Comparison of ENCODE assay signal across 8 mouse cellular contexts in genomic region chr11:95824877-95825243, GRCm38 (mm10). TPM values are rescaled to one million over a fixed set of nuclear protein-coding genes. Genes with fewer than 3 reads are reported as not detected.
DNase-seq lines count a peak whose midpoint lies in the region; ATAC-seq and TF ChIP-seq lines count a peak whose summit lies in the region.

No protein-coding gene starts in this region.

- H3K27me3 ChIP-seq in hindbrain, embryonic 15.5 days = peaks cover 57% of the 10 kb centered on the region
- peaks cover 48% of the 10 kb centered on the region for H3K27me3 ChIP-seq in limb, embryonic 14.5 days (ENCODE audit: control insufficient read depth, insufficient read depth, low read length)
- H3K27me3 ChIP-seq in midbrain, embryonic 14.5 days (ENCODE audit: control insufficient read depth, insufficient read depth, low read length) = peaks cover 59% of the 10 kb centered on the region

- no peaks in the 10 kb centered on the region for H3K36me3 ChIP-seq in hindbrain, embryonic 15.5 days
- no peaks in the 10 kb centered on the region for H3K36me3 ChIP-seq in limb, embryonic 14.5 days (ENCODE audit: control insufficient read depth, insufficient read depth, low read length)
- H3K36me3 ChIP-seq in midbrain, embryonic 14.5 days (ENCODE audit: control insufficient read depth, insufficient read depth, low read length) = no peaks in the 10 kb centered on the region

- no peak for TF ChIP-seq POLR2A in limb, embryonic 14.5 days (IDR thresholded peaks at IDR 0.05; ENCODE audit: borderline replicate concordance, extremely low read depth, insufficient read depth, insufficient read length)

- H3K4me2 ChIP-seq in hindbrain, embryonic 15.5 days = peak overlapping the region; percentile 99
- peak overlapping the region; percentile 98 for H3K4me2 ChIP-seq in limb, embryonic 14.5 days (replicated peaks; ENCODE audit: low read depth, low read length, severe bottlenecking)
- peak overlapping the region; percentile 99 for H3K4me2 ChIP-seq in midbrain, embryonic 14.5 days (ENCODE audit: low read length)

- peaks cover 13% of the 10 kb centered on the region for H3K4me1 ChIP-seq in hindbrain, embryonic 15.5 days (replicated peaks)
- peaks cover 7% of the 10 kb centered on the region for H3K4me1 ChIP-seq in limb, embryonic 14.5 days (ENCODE audit: control insufficient read depth, insufficient read depth, low read length)
- H3K4me1 ChIP-seq in midbrain, embryonic 14.5 days (ENCODE audit: control insufficient read depth, insufficient read depth, low read length) = no peaks in the 10 kb centered on the region

- no peaks in the 10 kb centered on the region for H3K9me3 ChIP-seq in hindbrain, embryonic 15.5 days
- no peaks in the 10 kb centered on the region for H3K9me3 ChIP-seq in limb, embryonic 14.5 days (ENCODE audit: control insufficient read depth, low read length)
- H3K9me3 ChIP-seq in midbrain, embryonic 14.5 days (ENCODE audit: control insufficient read depth, low read length) = no peaks in the 10 kb centered on the region

- H3K9ac ChIP-seq in hindbrain, embryonic 15.5 days = peak overlapping the region; percentile 68
- H3K9ac ChIP-seq in limb, embryonic 14.5 days (ENCODE audit: low read depth, low read length, severe bottlenecking) = peak overlapping the region; percentile 47; the same call in 1 of the 2 replicates
- H3K9ac ChIP-seq in midbrain, embryonic 14.5 days (replicated peaks; ENCODE audit: low read length) = peak overlapping the region; percentile 69

- peak; percentile 77 to 86 for DNase-seq in adrenal gland, adult (ENCODE audit: inconsistent age in 2 of 2, low spot score in 1 of 2)
- no peak for DNase-seq in adrenal gland, postnatal 4 days (ENCODE audit: low spot score in 2 of 2)
- DNase-seq in cerebellum, adult 9-10 months = peak; percentile 83
- peak; percentile 88 for DNase-seq in gastrocnemius, postnatal 10 days
- no peak for DNase-seq in limb, embryonic 14.5 days (ENCODE audit: low spot score)
- DNase-seq in midbrain, embryonic 14.5 days = peak; percentile 15
- peak; percentile 65 for DNase-seq in thymus, postnatal 14 days

- 0% methylated on average over 8 of the region's 11 CpGs for WGBS in hindbrain, embryonic 15.5 days
- 4% methylated on average over 11 of the region's 11 CpGs for WGBS in limb, embryonic 14.5 days
- WGBS in midbrain, embryonic 14.5 days = 3% methylated on average over 11 of the region's 11 CpGs

- peak; percentile 55; the same call in 1 of the 2 replicates for ATAC-seq in hindbrain, embryonic 15.5 days (ENCODE audit: low FRiP score, low read depth)
- ATAC-seq in limb, embryonic 14.5 days (ENCODE audit: low FRiP score, low read depth) = no peak; the same call in 1 of the 2 replicates
- no peak for ATAC-seq in midbrain, embryonic 14.5 days (ENCODE audit: low FRiP score, low TSS enrichment)

- H3K27ac ChIP-seq in hindbrain, embryonic 15.5 days (replicated peaks) = no peak overlapping the region
- H3K27ac ChIP-seq in limb, embryonic 14.5 days (replicated peaks; ENCODE audit: low read depth, low read length) = no peak overlapping the region
- no peak overlapping the region for H3K27ac ChIP-seq in midbrain, embryonic 14.5 days (replicated peaks; ENCODE audit: low read depth, low read length)

- peak overlapping the region; percentile 66 for H3K4me3 ChIP-seq in hindbrain, embryonic 15.5 days
- peak overlapping the region; percentile 66 for H3K4me3 ChIP-seq in limb, embryonic 14.5 days (replicated peaks; ENCODE audit: low read length)
- H3K4me3 ChIP-seq in midbrain, embryonic 14.5 days (replicated peaks; ENCODE audit: low read depth, low read length) = peak overlapping the region; percentile 68

RNA-seq across cellular contexts. Expression of gene Phospho1, which starts 0.6 kb away (rescaled TPM):
- total RNA-seq in adrenal gland, postnatal 4 days (2021) = 10 to 100 TPM; 25.5 to 26.0 TPM
- total RNA-seq in gastrocnemius, postnatal 10 days (2021) = 100 to 1,000 TPM; 131 to 134 TPM
- 0.44 and 0.81 TPM in 2 replicates for polyA plus RNA-seq in hindbrain, embryonic 15.5 days (2015; fragmentation: Nextera tagmentation; extraction: Ambion mirVana)
- 35.5 and 59.3 TPM in 2 replicates for polyA plus RNA-seq in limb, embryonic 14.5 days (2012; rRNA removed)
- 2.4 and 2.5 TPM in 2 replicates for polyA plus RNA-seq in limb, embryonic 14.5 days (2014; fragmentation: Nextera tagmentation; extraction: Ambion mirVana)
- polyA plus RNA-seq in midbrain, embryonic 14.5 days (2014; fragmentation: Nextera tagmentation; extraction: Ambion mirVana) = 0.33 TPM in 1 of 2 replicates, not detected in the other

RNA-seq across cellular contexts. Expression of gene Gngt2, which starts 12.2 kb away (rescaled TPM):
- 10 to 100 TPM; 17.2 to 23.1 TPM for total RNA-seq in adrenal gland, postnatal 4 days (2021)
- 1 to 10 TPM; 7.0 to 9.4 TPM for total RNA-seq in gastrocnemius, postnatal 10 days (2021)
- 1.8 and 3.7 TPM in 2 replicates for polyA plus RNA-seq in hindbrain, embryonic 15.5 days (2015; fragmentation: Nextera tagmentation; extraction: Ambion mirVana)
- 5.1 and 10.0 TPM in 2 replicates for polyA plus RNA-seq in limb, embryonic 14.5 days (2012; rRNA removed)
- 12.4 and 14.0 TPM in 2 replicates for polyA plus RNA-seq in limb, embryonic 14.5 days (2014; fragmentation: Nextera tagmentation; extraction: Ambion mirVana)
- 1.8 TPM in 2 replicates for polyA plus RNA-seq in midbrain, embryonic 14.5 days (2014; fragmentation: Nextera tagmentation; extraction: Ambion mirVana)

RNA-seq across cellular contexts. Expression of gene Abi3, which starts 17.4 kb away (rescaled TPM):
- total RNA-seq in adrenal gland, postnatal 4 days (2021) = 10 to 100 TPM; 18.6 to 18.8 TPM
- total RNA-seq in gastrocnemius, postnatal 10 days (2021) = 1 to 10 TPM; 3.4 to 7.1 TPM
- polyA plus RNA-seq in hindbrain, embryonic 15.5 days (2015; fragmentation: Nextera tagmentation; extraction: Ambion mirVana) = 1.1 and 1.7 TPM in 2 replicates
- polyA plus RNA-seq in limb, embryonic 14.5 days (2012; rRNA removed) = 7.8 and 11.9 TPM in 2 replicates
- polyA plus RNA-seq in limb, embryonic 14.5 days (2014; fragmentation: Nextera tagmentation; extraction: Ambion mirVana) = 2.5 and 5.5 TPM in 2 replicates
- polyA plus RNA-seq in midbrain, embryonic 14.5 days (2014; fragmentation: Nextera tagmentation; extraction: Ambion mirVana) = 0.26 and 0.64 TPM in 2 replicates

Comparison
In these comparisons a context has a peak if more than half of its experiments do, and no peak if none do; other contexts are left out.
1. DNase-seq: peak in adrenal gland, adult (2 of 2), cerebellum, adult 9-10 months (single experiment), gastrocnemius, postnatal 10 days (single experiment), midbrain, embryonic 14.5 days (single experiment) and thymus, postnatal 14 days (single experiment); none in adrenal gland, postnatal 4 days (0 of 2) and limb, embryonic 14.5 days (single experiment).
2. Peak in every context shown above with its lines, with median percentiles within 50 percentile points of each other: H3K4me2 ChIP-seq, H3K4me3 ChIP-seq and H3K9ac ChIP-seq.